19 mouse cellular contexts compared by ENCODE assay signal in the genomic region with DNA sequence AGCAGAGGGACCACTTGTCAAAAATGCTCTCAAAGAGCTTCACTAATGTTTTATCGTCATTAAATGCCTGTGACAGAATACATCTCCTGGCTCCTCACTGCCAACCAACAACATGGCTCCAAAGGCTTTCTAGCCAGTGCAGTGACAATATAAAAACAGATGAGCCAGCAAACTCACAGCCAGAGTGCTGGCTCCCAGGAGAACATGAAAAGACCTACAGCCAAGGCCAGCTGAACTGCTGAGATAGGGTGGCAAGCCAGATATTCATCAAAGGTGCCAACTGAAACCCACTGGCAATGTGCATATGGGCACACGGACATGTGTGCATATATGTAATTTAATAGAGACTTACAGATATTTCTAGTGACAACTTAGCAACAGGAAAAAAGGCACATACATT.
A peak's percentile ranks its signal among the peaks of the same experiment; 100 is the strongest.
DNase-seq lines count a peak whose midpoint lies in the region; ATAC-seq and TF ChIP-seq lines count a peak whose summit lies in the region.
"Had no signal": no experiment of that assay in that cellular context is flagged by ENCODE, and none has a peak within 500 bp of the region (broad histone marks: within the 10 kb centered on the region; RNA-seq: fewer than 3 reads in every experiment).

No protein-coding gene starts in this region.

- H3K4me3 ChIP-seq in forebrain, embryonic 14.5 days (ENCODE audit: low read depth, low read length): no peak overlapping the region
- H3K4me3 ChIP-seq in forebrain, embryonic 10.5 days: no peak overlapping the region
- no peak overlapping the region for H3K4me3 ChIP-seq in hindbrain, embryonic 16.5 days (ENCODE audit: low read length)
- H3K4me3 ChIP-seq in hindbrain, embryonic 12.5 days: no peak overlapping the region
- H3K4me3 ChIP-seq in midbrain, embryonic 15.5 days: no peak overlapping the region
- no peak overlapping the region for H3K4me3 ChIP-seq in midbrain, embryonic 10.5 days
- H3K4me3 ChIP-seq: embryonic facial prominence, embryonic 10.5 days; heart, embryonic 12.5 days; hindbrain, embryonic 15.5 days had no signal

- no peak for TF ChIP-seq POLR2A in brain, embryonic 14.5 days (IDR thresholded peaks at IDR 0.05; ENCODE audit: borderline replicate concordance, extremely low read depth, insufficient read depth, insufficient read length, poor library complexity, severe bottlenecking)

- peaks cover 20% of the 10 kb centered on the region for H3K4me1 ChIP-seq in forebrain, embryonic 14.5 days (ENCODE audit: control insufficient read depth, insufficient read depth, low read length)
- peaks cover 13% of the 10 kb centered on the region for H3K4me1 ChIP-seq in forebrain, embryonic 10.5 days
- peaks cover 7% of the 10 kb centered on the region for H3K4me1 ChIP-seq in hindbrain, embryonic 16.5 days (ENCODE audit: control insufficient read depth, insufficient read depth, low read depth, low read length)
- 0 out of 2 replicates have a peak, but pooled peaks cover 8% of the 10 kb centered on the region for H3K4me1 ChIP-seq in hindbrain, embryonic 12.5 days
- H3K4me1 ChIP-seq in midbrain, embryonic 15.5 days: peaks cover 8% of the 10 kb centered on the region
- peaks cover 14% of the 10 kb centered on the region for H3K4me1 ChIP-seq in midbrain, embryonic 10.5 days

- H3K9ac ChIP-seq in forebrain, embryonic 14.5 days (ENCODE audit: low read length): no peak overlapping the region
- no peak overlapping the region for H3K9ac ChIP-seq in hindbrain, embryonic 16.5 days (ENCODE audit: low read depth, low read length)
- H3K9ac ChIP-seq in hindbrain, embryonic 12.5 days: no peak overlapping the region
- no peak overlapping the region for H3K9ac ChIP-seq in midbrain, embryonic 15.5 days
- H3K9ac ChIP-seq: heart, embryonic 12.5 days; hindbrain, embryonic 15.5 days had no signal

- no peak for ATAC-seq in forebrain, embryonic 14.5 days
- no peak for ATAC-seq in hindbrain, embryonic 16.5 days
- ATAC-seq in hindbrain, embryonic 12.5 days (ENCODE audit: low FRiP score): no peak
- ATAC-seq in midbrain, embryonic 15.5 days (replicated peaks): no peak
- ATAC-seq: forebrain, embryonic 16.5 days had no signal

- peak; percentile 32 for DNase-seq in forebrain, embryonic 14.5 days (ENCODE audit: low spot score)
- DNase-seq in forebrain, embryonic 10.5 days (ENCODE audit: extremely low spot score, low spot score): no peak
- no peak for DNase-seq in midbrain, embryonic 10.5 days (ENCODE audit: low spot score)
- DNase-seq in brain, embryonic 14.5 days (ENCODE audit: low read depth): peak; percentile 56
- no peak for DNase-seq in MN1 (ENCODE audit: low spot score)
- DNase-seq: adrenal gland, adult 8-10 months; cerebellum, adult 11-12 months; cerebellum, adult 9-11 months; gastrocnemius, postnatal 14 days; heart, postnatal 36 days; kidney, adult 11 months had no signal

- no peak for TF ChIP-seq CTCF in brain, embryonic 14.5 days (IDR thresholded peaks at IDR 0.05; ENCODE audit: borderline replicate concordance, extremely low read depth, insufficient read depth, insufficient read length)

- H3K27me3 ChIP-seq in forebrain, embryonic 14.5 days (replicated peaks; ENCODE audit: control insufficient read depth, insufficient read depth, low read length): no peaks in the 10 kb centered on the region
- H3K27me3 ChIP-seq in forebrain, embryonic 10.5 days (ENCODE audit: poor library complexity, severe bottlenecking): no peaks in the 10 kb centered on the region
- H3K27me3 ChIP-seq in hindbrain, embryonic 16.5 days (replicated peaks; ENCODE audit: control insufficient read depth, insufficient read depth, low read length): no peaks in the 10 kb centered on the region
- H3K27me3 ChIP-seq in hindbrain, embryonic 12.5 days: no peaks in the 10 kb centered on the region
- H3K27me3 ChIP-seq in midbrain, embryonic 15.5 days (replicated peaks): no peaks in the 10 kb centered on the region
- no peaks in the 10 kb centered on the region for H3K27me3 ChIP-seq in midbrain, embryonic 10.5 days (ENCODE audit: low read depth, poor library complexity, severe bottlenecking)
- H3K27me3 ChIP-seq: CH12.LX; heart, embryonic 12.5 days; hindbrain, embryonic 15.5 days had no signal

- no peak overlapping the region for H3K4me2 ChIP-seq in forebrain, embryonic 14.5 days (ENCODE audit: low read length)
- H3K4me2 ChIP-seq in hindbrain, embryonic 16.5 days (ENCODE audit: low read length): no peak overlapping the region
- no peak overlapping the region for H3K4me2 ChIP-seq in hindbrain, embryonic 12.5 days (replicated peaks)
- H3K4me2 ChIP-seq in midbrain, embryonic 15.5 days: no peak overlapping the region
- H3K4me2 ChIP-seq: heart, embryonic 12.5 days; hindbrain, embryonic 15.5 days had no signal

- H3K9me3 ChIP-seq in forebrain, embryonic 14.5 days (replicated peaks; ENCODE audit: control insufficient read depth, low read length): no peaks in the 10 kb centered on the region
- H3K9me3 ChIP-seq in forebrain, embryonic 10.5 days: no peaks in the 10 kb centered on the region
- no peaks in the 10 kb centered on the region for H3K9me3 ChIP-seq in hindbrain, embryonic 16.5 days (ENCODE audit: control insufficient read depth, low read length)
- H3K9me3 ChIP-seq in hindbrain, embryonic 12.5 days (replicated peaks): no peaks in the 10 kb centered on the region
- H3K9me3 ChIP-seq in midbrain, embryonic 15.5 days: no peaks in the 10 kb centered on the region
- H3K9me3 ChIP-seq in midbrain, embryonic 10.5 days (replicated peaks): no peaks in the 10 kb centered on the region
- H3K9me3 ChIP-seq: embryonic facial prominence, embryonic 10.5 days; heart, embryonic 12.5 days; hindbrain, embryonic 15.5 days had no signal

- WGBS in forebrain, embryonic 14.5 days: 77% methylated on average over 2 of the region's 2 CpGs
- 90% methylated on average over 2 of the region's 2 CpGs for WGBS in forebrain, embryonic 10.5 days
- WGBS in hindbrain, embryonic 16.5 days: 41% methylated on average over 2 of the region's 2 CpGs
- WGBS in hindbrain, embryonic 12.5 days: 80% methylated on average over 2 of the region's 2 CpGs
- 56% methylated on average over 2 of the region's 2 CpGs for WGBS in midbrain, embryonic 15.5 days
- WGBS in midbrain, embryonic 10.5 days: 96% methylated on average over 2 of the region's 2 CpGs

- H3K27ac ChIP-seq in forebrain, embryonic 14.5 days (ENCODE audit: low read depth, low read length): peak overlapping the region; percentile 28; the same call in 1 of the 2 replicates
- H3K27ac ChIP-seq in forebrain, embryonic 10.5 days: no peak overlapping the region
- H3K27ac ChIP-seq in hindbrain, embryonic 16.5 days (ENCODE audit: low read depth, low read length): 0 out of 2 replicates have a peak overlapping the region, but pooled peaks have one; percentile 37
- H3K27ac ChIP-seq in hindbrain, embryonic 12.5 days: no peak overlapping the region
- H3K27ac ChIP-seq in midbrain, embryonic 15.5 days: 0 out of 2 replicates have a peak overlapping the region, but pooled peaks have one; percentile 26
- H3K27ac ChIP-seq in midbrain, embryonic 10.5 days (replicated peaks): no peak overlapping the region
- H3K27ac ChIP-seq: embryonic facial prominence, embryonic 10.5 days; hindbrain, embryonic 15.5 days had no signal

- no peaks in the 10 kb centered on the region for H3K36me3 ChIP-seq in forebrain, embryonic 14.5 days (ENCODE audit: control insufficient read depth, insufficient read depth, low read length)
- peaks cover 4% of the 10 kb centered on the region; the same call in 1 of the 2 replicates for H3K36me3 ChIP-seq in forebrain, embryonic 10.5 days (replicated peaks)
- no peaks in the 10 kb centered on the region for H3K36me3 ChIP-seq in hindbrain, embryonic 16.5 days (ENCODE audit: control insufficient read depth, insufficient read depth, low read length)
- H3K36me3 ChIP-seq in hindbrain, embryonic 12.5 days: no peaks in the 10 kb centered on the region
- no peaks in the 10 kb centered on the region for H3K36me3 ChIP-seq in midbrain, embryonic 15.5 days (replicated peaks)
- 0 out of 2 replicates have a peak, but pooled peaks cover 7% of the 10 kb centered on the region for H3K36me3 ChIP-seq in midbrain, embryonic 10.5 days
- H3K36me3 ChIP-seq: embryonic facial prominence, embryonic 10.5 days; heart, embryonic 12.5 days; hindbrain, embryonic 15.5 days had no signal

Comparison
In these comparisons a context has a peak if more than half of its experiments do, and no peak if none do; other contexts are left out.
1. DNase-seq: peak in forebrain, embryonic 14.5 days (single experiment) and brain, embryonic 14.5 days (single experiment); none in forebrain, embryonic 10.5 days (single experiment), midbrain, embryonic 10.5 days (single experiment) and MN1 (single experiment).
2. H3K27ac ChIP-seq: peak in forebrain, embryonic 14.5 days (single experiment), hindbrain, embryonic 16.5 days (single experiment) and midbrain, embryonic 15.5 days (single experiment); none in forebrain, embryonic 10.5 days (single experiment), hindbrain, embryonic 12.5 days (single experiment) and midbrain, embryonic 10.5 days (single experiment).